Mouse (Mus musculus): ENCODE results near the gene Dock9.

DNA sequence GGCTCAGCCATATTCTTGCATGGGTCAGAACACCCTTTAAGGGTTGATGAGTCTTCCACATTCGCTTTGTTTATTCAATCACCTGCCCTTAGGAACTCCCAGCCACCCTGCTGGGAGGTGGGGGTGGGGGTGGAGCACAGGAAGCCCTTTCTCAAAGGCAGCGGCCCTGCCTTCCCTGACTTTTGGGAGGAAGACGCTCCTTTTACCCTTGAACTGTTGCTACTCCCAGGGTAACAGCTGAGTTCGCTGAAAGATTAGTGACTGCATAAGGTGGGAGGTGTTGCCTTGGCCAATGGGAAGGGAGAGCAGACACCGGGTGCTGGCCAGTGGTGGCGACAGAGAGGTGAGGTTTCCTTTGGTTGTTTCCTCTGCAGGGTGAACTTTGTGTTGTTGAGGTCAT, 291.3 kb downstream of the Dock9 start:
- TF ChIP-seq CTCF (IDR thresholded peaks at IDR 0.05; ENCODE audit: control insufficient read depth, insufficient read depth, insufficient read length) (no peak), MAX (IDR thresholded peaks at IDR 0.05) (no peak), CEBPB (IDR thresholded peaks at IDR 0.05; ENCODE audit: low read depth) (no peak), USF1 (IDR thresholded peaks at IDR 0.05; ENCODE audit: low read depth) (no peak)

Measured in C2C12 (cell line).